Mouse (Mus musculus) midbrain, embryonic 10.5 days (tissue): ENCODE measurements around the gene Gpr4. TPM values are rescaled to one million over a fixed set of nuclear protein-coding genes. Genes with fewer than 3 reads are reported as not detected.

Experiments
- DNase-seq: peaks from one replicate; pipeline ENCODE4 v3.0.0-alpha.2; 2017; ENCODE audit warnings: low spot score
- H3K27ac ChIP-seq: fragments of 300-500 bp; sonication (generic); replicated peaks from 2 replicates; pipeline ENCODE4 v1.5.1; 2016; ENCODE audit warnings: mild to moderate bottlenecking
- H3K27me3 ChIP-seq: fragments of 300-500 bp; sonication (generic); 2 replicates; pipeline ENCODE4 v1.6.1; 2016; ENCODE audit warnings: low read depth, mild to moderate bottlenecking; ENCODE audit not compliant: poor library complexity, severe bottlenecking
- H3K36me3 ChIP-seq: fragments of 300-500 bp; sonication (generic); 2 replicates; pipeline ENCODE4 v1.6.1; 2016; ENCODE audit warnings: mild to moderate bottlenecking, moderate library complexity
- H3K4me1 ChIP-seq: fragments of 300-500 bp; sonication (generic); 2 replicates; pipeline ENCODE4 v1.6.1; 2016
- H3K4me3 ChIP-seq: fragments of 300-500 bp; sonication (generic); 2 replicates; pipeline ENCODE4 v1.5.1; 2016; ENCODE audit warnings: mild to moderate bottlenecking, moderate library complexity
- H3K9me3 ChIP-seq: fragments of 300-500 bp; sonication (generic); replicated peaks from 2 replicates; pipeline ENCODE4 v1.6.1; 2016; ENCODE audit warnings: mild to moderate bottlenecking
- WGBS: fragments of 180-500 bp; shearing (Covaris S2); methylation state at CpG from one replicate; pipeline ENCODE4 v1.1.7; 2016; 5-methylcytosine and 5-hydroxymethylcytosine counted together
- polyA plus RNA-seq: library from polyadenylated mRNA; unstranded; fragments of >200 nt; fragmentation: Nextera tagmentation; extraction: Ambion mirVana; gene quantifications from 2 replicates; pipeline ENCODE4 v1.2.1, GENCODE M21; 2016

Gpr4 gene
- polyA plus RNA-seq, 1 experiment from 2014 or later = 2.4 TPM

- no peaks in the 10 kb centered on the region for H3K27me3 ChIP-seq
- 70% methylated on average over 2 of the region's 2 CpGs for WGBS
- no peaks in the 10 kb centered on the region for H3K9me3 ChIP-seq
- no peak overlapping the region for H3K27ac ChIP-seq
- no peak for DNase-seq
- peaks cover 36% of the 10 kb centered on the region for H3K36me3 ChIP-seq
- H3K4me1 ChIP-seq = peaks cover 10% of the 10 kb centered on the region; the same call in 1 of the 2 replicates
- no peak overlapping the region for H3K4me3 ChIP-seq
These were observed 24.1 kb downstream of the Gpr4 start for GRCm38 (mm10) chr7:19236411-19236810.

DNA sequence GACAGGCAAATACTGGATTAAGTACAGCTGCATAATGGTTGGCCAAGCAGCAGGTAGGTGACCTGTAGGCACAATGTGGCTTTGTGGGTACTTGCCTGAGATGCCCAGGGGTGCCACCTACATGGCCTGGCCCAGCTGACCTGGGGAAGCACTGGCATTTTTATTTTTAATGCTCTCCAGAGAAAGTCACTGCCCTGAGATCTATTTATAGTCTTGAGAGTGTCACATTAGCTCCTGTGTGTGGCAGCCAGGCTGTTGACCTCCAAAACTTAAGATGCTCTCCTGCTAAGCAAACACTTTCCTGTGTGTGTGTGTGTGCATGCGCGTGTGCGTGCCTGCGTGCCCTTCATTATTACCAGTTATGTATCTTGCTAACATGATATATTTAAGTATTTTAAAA is 26.0 kb downstream of the Gpr4 start:
- Histone ChIP-seq H3K4me3 (no peak overlapping the region), H3K27me3 (no peaks in the 10 kb centered on the region), H3K9me3 (no peaks in the 10 kb centered on the region), H3K36me3 (peaks cover 19% of the 10 kb centered on the region), H3K4me1 (peaks cover 10% of the 10 kb centered on the region; the same call in 1 of the 2 replicates), H3K27ac (no peak overlapping the region)
- 96% methylated on average over 4 of the region's 4 CpGs for WGBS
- no peak for DNase-seq

DNA sequence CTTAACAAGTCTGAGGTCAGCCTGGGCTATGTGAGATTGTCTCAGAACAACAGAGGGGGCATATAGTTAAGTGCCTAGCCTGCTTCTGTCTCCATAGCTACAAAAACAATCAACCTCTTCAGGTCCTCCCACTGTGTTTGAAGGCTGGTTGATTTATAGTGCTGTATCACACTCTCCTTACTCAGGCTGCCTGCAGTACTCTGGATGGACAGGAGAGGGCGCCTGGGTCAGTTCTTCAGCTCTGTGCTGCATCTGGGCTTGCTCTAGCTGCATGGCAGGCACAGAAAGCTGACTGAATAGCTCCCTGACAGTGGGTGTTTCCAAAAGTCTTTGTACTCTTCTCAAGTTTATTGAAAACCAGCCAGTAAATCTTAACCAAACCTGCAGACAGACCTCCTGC is 27.1 kb downstream of the Gpr4 start:
- DNase-seq = peak; percentile 88
- H3K4me1 ChIP-seq = peaks cover 10% of the 10 kb centered on the region; the same call in 1 of the 2 replicates
- H3K27me3 ChIP-seq = no peaks in the 10 kb centered on the region
- H3K27ac ChIP-seq = no peak overlapping the region
- no peak overlapping the region for H3K4me3 ChIP-seq
- H3K9me3 ChIP-seq = no peaks in the 10 kb centered on the region
- H3K36me3 ChIP-seq = peaks cover 14% of the 10 kb centered on the region
- WGBS = 0% methylated on average over 1 of the region's 1 CpGs

GRCm38 (mm10) chr7:19239986-19240385 is 27.6 kb downstream of the Gpr4 start:
- 85% methylated on average over 2 of the region's 4 CpGs for WGBS
- no peak overlapping the region for H3K4me3 ChIP-seq
- H3K36me3 ChIP-seq = peaks cover 19% of the 10 kb centered on the region
- H3K4me1 ChIP-seq = peaks cover 10% of the 10 kb centered on the region; the same call in 1 of the 2 replicates
- H3K27me3 ChIP-seq = no peaks in the 10 kb centered on the region
- no peak for DNase-seq
- H3K27ac ChIP-seq = 0 out of 2 replicates have a peak overlapping the region, but pooled peaks have one; percentile 23
- no peaks in the 10 kb centered on the region for H3K9me3 ChIP-seq

DNA sequence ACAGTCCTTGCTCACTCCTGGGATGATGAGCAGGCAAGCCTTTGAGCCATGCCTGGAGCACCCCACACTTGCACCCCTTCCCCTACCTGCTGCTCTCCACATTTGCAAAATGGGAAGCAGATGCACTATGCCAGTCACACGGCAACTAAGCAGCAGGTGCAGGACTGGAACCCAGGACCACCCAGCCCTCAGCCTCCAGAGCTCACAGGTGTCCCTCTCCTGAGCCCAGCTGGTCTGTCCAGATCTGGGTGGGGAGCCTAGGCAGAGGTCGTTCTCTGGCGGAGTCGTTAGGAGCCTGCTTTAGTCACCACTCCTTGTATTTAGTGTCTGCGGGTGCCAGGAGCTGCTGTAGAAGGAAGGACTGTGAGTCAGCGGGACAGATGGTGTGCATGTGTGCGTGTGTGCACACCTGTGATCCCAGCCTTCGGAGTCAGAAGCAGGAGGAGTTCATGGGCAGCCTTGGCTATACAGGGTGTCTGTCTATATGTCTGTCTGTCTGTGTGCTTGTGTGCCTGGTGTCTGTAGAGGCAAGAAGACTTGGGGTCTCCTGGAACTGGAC is 28.6 kb downstream of the Gpr4 start:
- peaks cover 10% of the 10 kb centered on the region; the same call in 1 of the 2 replicates for H3K4me1 ChIP-seq
- WGBS = 91% methylated on average over 8 of the region's 8 CpGs
- DNase-seq = no peak
- no peaks in the 10 kb centered on the region for H3K27me3 ChIP-seq
- no peaks in the 10 kb centered on the region for H3K9me3 ChIP-seq
- H3K4me3 ChIP-seq = no peak overlapping the region
- H3K27ac ChIP-seq = no peak overlapping the region
- peaks cover 29% of the 10 kb centered on the region for H3K36me3 ChIP-seq

GRCm38 (mm10) chr7:19242005-19242404 is 29.7 kb downstream of the Gpr4 start:
- DNase-seq = no peak
- H3K27ac ChIP-seq = no peak overlapping the region
- 94% methylated on average over 1 of the region's 1 CpGs for WGBS

DNA sequence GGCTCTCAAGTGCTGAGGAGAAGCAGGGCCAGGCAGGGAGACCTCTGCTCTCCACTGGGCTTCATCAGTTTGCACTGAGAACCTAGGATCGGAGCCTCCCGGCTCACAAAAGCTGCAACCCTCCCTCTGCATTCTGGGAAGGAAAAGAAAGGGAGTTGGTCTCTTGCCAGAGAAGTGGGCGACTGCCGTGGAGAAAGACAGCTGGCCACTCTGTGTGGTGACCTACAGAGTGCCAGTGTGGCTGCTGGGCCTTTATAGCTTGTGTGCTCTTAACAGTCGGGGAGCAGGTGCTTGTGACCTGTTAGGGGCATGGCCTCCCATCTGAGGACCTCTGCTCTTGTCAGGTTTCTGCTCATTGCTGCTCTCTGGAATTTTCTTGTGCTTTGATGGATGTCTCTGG is 31.5 kb downstream of the Gpr4 start:
- Histone ChIP-seq H3K4me3 (no peak overlapping the region), H3K4me1 (peaks cover 10% of the 10 kb centered on the region; the same call in 1 of the 2 replicates), H3K9me3 (no peaks in the 10 kb centered on the region), H3K27ac (no peak overlapping the region), H3K36me3 (peaks cover 48% of the 10 kb centered on the region), H3K27me3 (no peaks in the 10 kb centered on the region)
- 90% methylated on average over 5 of the region's 5 CpGs for WGBS
- DNase-seq = no peak

More at GRCm38 (mm10) chr7:19242005-19242404, 29.7 kb downstream of the Gpr4 start:
- H3K4me1 ChIP-seq = peaks cover 10% of the 10 kb centered on the region; the same call in 1 of the 2 replicates
- H3K4me3 ChIP-seq = no peak overlapping the region
- H3K36me3 ChIP-seq = peaks cover 39% of the 10 kb centered on the region
- H3K27me3 ChIP-seq = no peaks in the 10 kb centered on the region
- H3K9me3 ChIP-seq = no peaks in the 10 kb centered on the region

DNA sequence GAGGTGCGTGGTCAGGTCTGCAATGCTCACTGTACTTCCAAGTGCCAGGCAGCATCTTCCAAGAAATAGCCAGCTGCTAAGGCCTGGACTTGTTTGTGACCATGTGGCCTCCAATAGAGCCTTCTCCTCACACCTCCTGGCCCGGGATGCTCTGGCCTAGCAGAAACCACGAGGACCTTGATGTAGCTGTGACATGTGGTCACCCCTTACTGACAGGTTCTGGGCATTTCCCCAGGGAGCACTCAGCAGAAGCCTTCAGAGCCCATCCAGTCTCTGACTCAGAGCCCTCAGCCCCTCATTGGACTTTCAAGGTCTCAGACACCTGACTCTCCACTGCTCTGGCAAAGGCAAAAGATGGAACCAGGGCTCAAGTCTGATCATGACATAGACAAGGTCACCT is 32.7 kb downstream of the Gpr4 start:
- peaks cover 48% of the 10 kb centered on the region for H3K36me3 ChIP-seq
- WGBS = 86% methylated on average over 3 of the region's 3 CpGs
- no peak for DNase-seq
- no peaks in the 10 kb centered on the region for H3K9me3 ChIP-seq
- H3K27me3 ChIP-seq = no peaks in the 10 kb centered on the region
- H3K4me1 ChIP-seq = no peaks in the 10 kb centered on the region
- no peak overlapping the region for H3K4me3 ChIP-seq
- no peak overlapping the region for H3K27ac ChIP-seq

DNA sequence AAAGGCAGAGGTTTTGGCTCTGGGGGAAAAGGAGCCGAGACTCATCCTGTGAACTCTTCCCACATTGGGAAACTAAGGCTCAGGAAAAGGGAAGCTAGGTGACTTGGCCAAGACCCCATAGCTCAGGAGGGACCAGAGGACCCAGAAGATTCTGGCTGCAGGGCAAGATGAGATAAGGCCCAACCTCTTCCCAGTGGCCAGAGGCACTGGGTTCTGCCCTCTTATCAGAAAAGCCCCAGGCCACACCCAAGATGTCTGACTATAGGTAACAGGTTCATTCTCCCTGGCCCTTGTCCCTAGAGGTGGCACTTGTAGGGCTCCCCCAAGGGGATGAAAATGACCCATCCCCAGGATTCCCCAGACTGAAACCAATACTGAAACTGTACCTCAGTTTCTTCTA is 34.5 kb downstream of the Gpr4 start:
- Histone ChIP-seq H3K4me1 (no peaks in the 10 kb centered on the region), H3K9me3 (no peaks in the 10 kb centered on the region), H3K4me3 (no peak overlapping the region), H3K27ac (no peak overlapping the region), H3K36me3 (peaks cover 40% of the 10 kb centered on the region), H3K27me3 (no peaks in the 10 kb centered on the region)
- 96% methylated on average over 1 of the region's 1 CpGs for WGBS
- no peak for DNase-seq

DNA sequence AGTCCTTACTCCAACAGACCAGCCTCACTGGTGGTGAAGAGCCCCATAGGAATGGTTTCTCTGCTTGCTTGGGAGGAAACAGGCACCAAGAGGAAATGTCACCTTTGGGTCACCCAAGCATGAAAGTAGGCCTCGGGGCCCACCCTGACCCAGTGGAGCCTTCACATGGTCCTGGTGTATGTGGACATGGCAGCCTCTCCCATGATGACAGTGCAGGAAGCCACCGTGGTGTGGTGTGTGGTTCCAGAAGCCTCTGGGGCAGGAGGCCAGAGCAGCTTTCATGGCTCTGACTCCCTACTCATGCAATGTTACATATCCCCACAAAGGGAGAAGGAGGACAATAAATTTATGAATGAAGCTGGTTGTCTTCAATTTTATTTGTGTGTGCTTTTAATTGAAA is 35.2 kb downstream of the Gpr4 start:
- WGBS = 98% methylated on average over 2 of the region's 2 CpGs
- Histone ChIP-seq H3K9me3 (no peaks in the 10 kb centered on the region), H3K4me1 (no peaks in the 10 kb centered on the region), H3K4me3 (no peak overlapping the region), H3K36me3 (peaks cover 40% of the 10 kb centered on the region), H3K27ac (no peak overlapping the region), H3K27me3 (no peaks in the 10 kb centered on the region)
- DNase-seq = no peak

DNA sequence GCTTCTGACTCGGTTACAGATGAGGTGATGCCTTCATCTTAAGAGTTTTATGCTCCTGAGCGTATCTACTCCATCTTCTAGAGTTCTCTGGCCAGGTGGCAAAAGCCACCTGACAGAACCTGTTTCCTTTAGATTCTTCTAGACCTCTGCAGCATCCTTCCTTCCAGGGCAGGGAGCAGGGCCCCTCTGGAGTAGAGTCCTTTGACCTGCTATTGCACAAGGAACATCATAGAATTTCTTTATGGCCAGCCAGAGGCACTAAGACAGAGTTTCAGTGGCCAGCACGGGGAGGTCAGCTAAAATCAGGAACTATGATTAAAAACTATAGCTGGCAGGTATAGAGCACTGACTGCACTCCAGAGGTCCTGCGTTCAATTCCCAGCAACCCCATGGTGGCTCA is 39.7 kb downstream of the Gpr4 start:
- WGBS = 84% methylated on average over 4 of the region's 4 CpGs
- H3K36me3 ChIP-seq = peaks cover 32% of the 10 kb centered on the region
- H3K4me3 ChIP-seq = no peak overlapping the region
- no peaks in the 10 kb centered on the region for H3K27me3 ChIP-seq
- H3K27ac ChIP-seq = no peak overlapping the region
- no peaks in the 10 kb centered on the region for H3K4me1 ChIP-seq
- H3K9me3 ChIP-seq = no peaks in the 10 kb centered on the region
- DNase-seq = no peak

DNA sequence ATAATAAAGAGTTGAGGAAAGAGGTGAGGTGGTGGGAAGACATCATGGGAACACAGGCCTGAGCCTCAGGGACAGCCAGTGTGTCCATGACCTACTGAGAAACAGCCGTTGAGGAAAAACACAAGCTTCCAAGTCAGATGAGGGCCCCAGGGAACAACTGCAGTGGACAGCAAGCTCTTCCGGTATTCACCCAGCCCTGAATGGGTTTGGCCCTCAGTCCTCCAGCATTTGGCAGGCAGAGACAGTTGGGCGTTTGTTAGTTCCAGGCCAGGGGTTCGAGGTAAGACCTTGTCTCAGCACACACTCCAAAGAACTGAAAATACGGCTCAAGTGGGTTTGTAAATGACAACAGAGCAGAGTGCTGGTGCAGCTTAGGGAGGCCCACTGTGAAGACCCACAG is 41.1 kb downstream of the Gpr4 start:
- Histone ChIP-seq H3K4me3 (no peak overlapping the region), H3K27ac (no peak overlapping the region), H3K36me3 (peaks cover 37% of the 10 kb centered on the region), H3K4me1 (peaks cover 7% of the 10 kb centered on the region), H3K27me3 (no peaks in the 10 kb centered on the region), H3K9me3 (no peaks in the 10 kb centered on the region)
- no peak for DNase-seq
- 78% methylated on average over 5 of the region's 5 CpGs for WGBS

DNA sequence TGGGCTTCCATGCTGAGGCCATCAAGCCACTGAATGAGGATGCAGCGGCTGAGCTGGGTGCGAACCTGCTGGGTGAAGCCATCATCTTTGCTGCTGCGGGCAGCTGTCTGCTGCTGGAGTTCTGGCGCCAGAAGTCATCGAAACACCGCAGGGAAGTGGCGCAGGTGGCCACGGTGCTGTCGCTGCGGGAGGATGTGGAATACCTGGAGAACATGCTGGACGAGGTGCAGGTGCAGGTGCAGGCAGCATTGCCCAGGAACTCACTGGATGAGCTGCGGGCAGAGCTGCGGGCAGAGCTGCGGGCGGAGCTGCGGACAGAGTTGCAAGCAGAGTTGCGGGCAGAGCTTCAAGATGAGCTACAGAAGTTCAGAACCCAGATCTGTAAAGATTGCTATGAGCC is 43.1 kb downstream of the Gpr4 start:
- WGBS = 85% methylated on average over 17 of the region's 17 CpGs
- no peak for DNase-seq
- peaks cover 7% of the 10 kb centered on the region for H3K4me1 ChIP-seq
- peak overlapping the region; percentile 11; the same call in 1 of the 2 replicates for H3K4me3 ChIP-seq
- no peak overlapping the region for H3K27ac ChIP-seq
- no peaks in the 10 kb centered on the region for H3K27me3 ChIP-seq
- no peaks in the 10 kb centered on the region for H3K9me3 ChIP-seq
- peaks cover 57% of the 10 kb centered on the region for H3K36me3 ChIP-seq
